Mouse (Mus musculus) neural tube, embryonic 13.5 days (tissue): ENCODE measurements around the gene Lsamp. TPM values are rescaled to one million over a fixed set of nuclear protein-coding genes. Genes with fewer than 3 reads are reported as not detected.

Source experiments
- ATAC-seq: fragments of 200-750 bp; cut with Nextera tagmentation; 2 replicates; pipeline ENCODE4 v1.8.0; 2017; ENCODE audit warnings: low read depth, mild to moderate bottlenecking, moderate TSS enrichment, moderate library complexity
- H3K27ac ChIP-seq: fragments of 300-500 bp; sonication (generic); replicated peaks from 2 replicates; pipeline ENCODE4 v1.5.1; 2015; ENCODE audit warnings: moderate library complexity, mild to moderate bottlenecking, inconsistent platforms
- H3K27me3 ChIP-seq: fragments of 300-500 bp; sonication (generic); 2 replicates; pipeline ENCODE4 v1.6.1; 2015; ENCODE audit warnings: mild to moderate bottlenecking, inconsistent platforms
- H3K36me3 ChIP-seq: fragments of 300-500 bp; sonication (generic); 2 replicates; pipeline ENCODE4 v1.6.1; 2015; ENCODE audit warnings: mild to moderate bottlenecking, inconsistent platforms
- H3K4me1 ChIP-seq: fragments of 300-500 bp; sonication (generic); replicated peaks from 2 replicates; pipeline ENCODE4 v1.6.1; 2015; ENCODE audit warnings: inconsistent platforms
- H3K4me2 ChIP-seq: fragments of 300-500 bp; sonication (generic); 2 replicates; pipeline ENCODE4 v1.6.1; 2015; ENCODE audit warnings: inconsistent platforms, mild to moderate bottlenecking, moderate library complexity
- H3K4me3 ChIP-seq: fragments of 300-500 bp; sonication (generic); 2 replicates; pipeline ENCODE4 v1.5.1; 2015; ENCODE audit warnings: mild to moderate bottlenecking, inconsistent platforms
- H3K9ac ChIP-seq: fragments of 300-500 bp; sonication (generic); 2 replicates; pipeline ENCODE4 v1.6.1; 2015; ENCODE audit warnings: moderate library complexity, mild to moderate bottlenecking, inconsistent platforms
- H3K9me3 ChIP-seq: fragments of 300-500 bp; sonication (generic); 2 replicates; pipeline ENCODE4 v1.6.1; 2016; ENCODE audit warnings: inconsistent platforms
- WGBS: fragments of 180-500 bp; shearing (Covaris S2); methylation state at CpG from one replicate; pipeline ENCODE4 v1.1.7; 2015; 5-methylcytosine and 5-hydroxymethylcytosine counted together
- polyA plus RNA-seq: library from polyadenylated mRNA; unstranded; fragments of >200 nt; fragmentation: Nextera tagmentation; extraction: Ambion mirVana; gene quantifications from 2 replicates; pipeline ENCODE4 v1.2.1, GENCODE M21; 2015

Gene Lsamp
- polyA plus RNA-seq, 1 experiment from 2014 or later, result 56.5 TPM

DNA sequence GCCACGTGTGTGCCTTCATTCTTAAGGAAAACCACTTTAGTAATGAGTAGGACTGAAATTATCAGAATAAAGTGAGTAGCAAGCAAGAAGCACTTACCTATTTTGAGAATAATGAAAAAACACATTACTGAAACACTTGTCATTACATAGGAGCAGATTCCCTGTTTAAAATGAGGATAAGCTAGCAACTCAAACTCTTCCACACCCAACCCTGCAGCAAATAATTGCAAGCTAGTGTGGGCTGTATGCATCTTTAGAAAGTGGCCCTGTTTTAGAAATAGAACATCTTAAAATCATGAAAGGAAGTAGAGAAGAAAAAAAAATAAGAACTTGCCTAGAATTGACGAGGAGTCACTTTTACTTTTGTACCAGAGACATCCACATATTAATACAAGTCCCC is 1057.5 kb downstream of the Lsamp start:
- H3K27me3 ChIP-seq, result no peaks in the 10 kb centered on the region
- H3K4me3 ChIP-seq, result no peak overlapping the region
- H3K4me1 ChIP-seq, result no peaks in the 10 kb centered on the region
- no peak for ATAC-seq
- H3K27ac ChIP-seq, result no peak overlapping the region
- H3K36me3 ChIP-seq, result no peaks in the 10 kb centered on the region
- H3K9me3 ChIP-seq, result no peaks in the 10 kb centered on the region
- no peak overlapping the region for H3K9ac ChIP-seq
- 70% methylated on average over 2 of the region's 2 CpGs for WGBS
- no peak overlapping the region for H3K4me2 ChIP-seq

DNA sequence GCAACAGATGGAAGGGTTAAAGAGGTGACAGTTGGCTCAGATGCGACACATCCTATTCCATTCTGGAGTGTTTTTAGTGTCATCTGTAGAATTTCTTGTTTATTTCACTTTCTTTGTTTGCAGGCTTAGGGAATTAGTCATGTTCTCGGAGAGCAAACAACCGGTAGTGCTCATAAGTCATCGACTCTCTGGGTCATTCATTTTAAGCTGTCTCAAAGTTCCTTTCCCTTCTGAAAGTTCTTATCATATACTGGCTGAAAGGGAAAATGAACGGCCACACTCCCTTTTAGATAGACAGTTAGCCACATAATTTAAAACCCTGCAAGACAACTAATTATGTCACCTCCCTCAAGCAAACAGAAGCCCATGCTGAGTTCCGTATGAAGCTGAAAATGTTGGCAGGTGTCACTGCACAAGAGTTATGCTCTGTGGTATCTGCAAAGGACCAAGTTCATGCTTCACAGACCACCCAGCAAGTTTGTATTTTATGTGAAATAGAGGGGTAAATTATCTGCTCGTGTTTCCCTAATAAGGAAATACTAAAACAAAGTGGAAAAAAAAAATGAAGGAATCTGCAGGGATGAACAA is 1079.2 kb downstream of the Lsamp start:
- H3K27ac ChIP-seq, result no peak overlapping the region
- no peaks in the 10 kb centered on the region for H3K4me1 ChIP-seq
- WGBS, result 58% methylated on average over 7 of the region's 7 CpGs
- H3K36me3 ChIP-seq, result no peaks in the 10 kb centered on the region
- no peak overlapping the region for H3K4me3 ChIP-seq
- H3K9ac ChIP-seq, result no peak overlapping the region
- H3K4me2 ChIP-seq, result no peak overlapping the region
- no peaks in the 10 kb centered on the region for H3K27me3 ChIP-seq
- no peak for ATAC-seq
- no peaks in the 10 kb centered on the region for H3K9me3 ChIP-seq

DNA sequence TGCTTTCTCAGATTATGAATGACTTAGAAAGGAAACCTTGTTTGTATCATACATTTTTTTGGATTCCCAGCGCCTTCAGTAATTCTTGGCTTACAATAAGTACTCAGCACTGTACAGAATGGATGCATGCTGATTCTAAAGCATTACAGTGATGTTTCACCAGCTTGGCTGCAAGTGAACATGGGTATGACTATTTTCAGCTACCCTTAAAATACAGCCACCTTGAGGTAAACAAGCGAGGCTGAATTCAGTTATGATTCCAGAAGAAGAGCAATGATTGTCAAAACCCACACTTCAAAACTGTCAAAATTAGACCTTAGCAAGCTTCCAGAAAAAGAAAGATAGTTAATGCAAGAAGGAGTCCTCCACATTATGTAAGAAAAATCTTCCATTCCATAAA is 1089.3 kb downstream of the Lsamp start:
- H3K9ac ChIP-seq, result no peak overlapping the region
- no peaks in the 10 kb centered on the region for H3K27me3 ChIP-seq
- no peaks in the 10 kb centered on the region for H3K9me3 ChIP-seq
- H3K4me2 ChIP-seq, result no peak overlapping the region
- no peak overlapping the region for H3K27ac ChIP-seq
- H3K4me1 ChIP-seq, result peaks cover 4% of the 10 kb centered on the region; the same call in 1 of the 2 replicates
- ATAC-seq, result no peak
- no peak overlapping the region for H3K4me3 ChIP-seq
- WGBS, result 95% methylated on average over 2 of the region's 2 CpGs
- H3K36me3 ChIP-seq, result no peaks in the 10 kb centered on the region

DNA sequence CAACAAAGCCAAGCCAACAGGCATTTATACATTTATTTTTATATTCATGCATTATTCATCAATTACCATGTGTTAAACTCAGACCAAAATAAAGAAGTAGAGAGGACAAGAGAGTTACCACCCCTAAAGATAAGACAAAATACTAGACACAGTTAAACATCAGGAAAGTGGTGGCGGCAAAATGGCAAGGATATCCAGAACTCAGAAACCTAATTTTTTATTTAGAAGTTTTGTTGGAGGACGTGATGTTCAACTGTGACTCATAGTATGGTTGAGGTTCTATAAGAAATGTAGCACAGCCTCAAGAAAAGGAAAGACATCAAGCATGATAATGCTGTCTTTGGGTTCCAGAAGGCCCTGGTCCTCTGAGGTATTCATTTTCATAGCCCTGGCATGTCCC is 1104.5 kb downstream of the Lsamp start:
- Histone ChIP-seq H3K4me3 (no peak overlapping the region), H3K36me3 (no peaks in the 10 kb centered on the region), H3K4me1 (no peaks in the 10 kb centered on the region), H3K9me3 (no peaks in the 10 kb centered on the region), H3K27ac (no peak overlapping the region), H3K27me3 (no peaks in the 10 kb centered on the region), H3K9ac (no peak overlapping the region), H3K4me2 (no peak overlapping the region)
- no peak for ATAC-seq
- WGBS, result 94% methylated on average over 2 of the region's 2 CpGs

DNA sequence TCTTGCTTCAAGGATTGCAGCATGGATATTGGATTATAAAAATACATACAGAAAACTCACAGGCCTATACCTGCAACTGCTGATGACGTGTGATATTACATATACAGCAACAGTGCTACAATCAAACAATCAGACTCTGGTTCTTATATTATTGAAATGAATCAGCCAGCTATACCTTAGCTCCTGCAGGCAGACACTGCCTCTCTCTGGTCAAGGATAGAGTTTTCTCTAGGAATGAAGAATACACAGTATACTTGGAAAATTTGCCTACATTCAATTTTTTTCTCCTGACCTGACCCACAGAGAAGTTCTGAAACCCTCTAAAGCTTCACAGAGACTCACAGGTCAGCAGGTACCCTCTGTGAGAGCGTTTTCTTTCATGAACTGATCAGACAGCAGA is 1105.9 kb downstream of the Lsamp start:
- H3K9ac ChIP-seq, result no peak overlapping the region
- no peak overlapping the region for H3K4me2 ChIP-seq
- H3K27ac ChIP-seq, result no peak overlapping the region
- H3K9me3 ChIP-seq, result no peaks in the 10 kb centered on the region
- no peak for ATAC-seq
- no peak overlapping the region for H3K4me3 ChIP-seq
- WGBS, result 66% methylated on average over 2 of the region's 2 CpGs
- H3K36me3 ChIP-seq, result no peaks in the 10 kb centered on the region
- no peaks in the 10 kb centered on the region for H3K27me3 ChIP-seq
- no peaks in the 10 kb centered on the region for H3K4me1 ChIP-seq

DNA sequence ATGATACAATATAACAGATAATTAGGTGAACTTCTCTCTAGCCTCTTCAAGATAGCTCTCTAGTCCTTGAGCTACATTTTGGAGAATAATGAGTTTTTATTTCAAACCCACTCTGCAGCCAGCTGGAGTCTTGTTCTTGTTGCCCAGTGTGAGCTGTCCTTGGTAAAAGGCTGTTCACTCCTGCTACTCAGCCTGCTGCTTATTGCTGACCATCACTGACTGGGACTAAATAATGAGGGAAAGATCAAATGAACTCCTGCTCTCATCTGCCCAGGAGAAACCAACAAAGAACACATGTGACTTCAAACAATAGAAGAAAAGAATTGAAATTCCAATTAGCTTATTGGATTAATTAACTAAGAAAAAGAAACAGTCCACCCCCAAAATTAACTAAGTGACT is 1107.1 kb downstream of the Lsamp start:
- Histone ChIP-seq H3K9me3 (no peaks in the 10 kb centered on the region), H3K27ac (no peak overlapping the region), H3K4me3 (no peak overlapping the region), H3K9ac (no peak overlapping the region), H3K27me3 (no peaks in the 10 kb centered on the region), H3K36me3 (no peaks in the 10 kb centered on the region), H3K4me2 (no peak overlapping the region), H3K4me1 (no peaks in the 10 kb centered on the region)
- no peak for ATAC-seq

DNA sequence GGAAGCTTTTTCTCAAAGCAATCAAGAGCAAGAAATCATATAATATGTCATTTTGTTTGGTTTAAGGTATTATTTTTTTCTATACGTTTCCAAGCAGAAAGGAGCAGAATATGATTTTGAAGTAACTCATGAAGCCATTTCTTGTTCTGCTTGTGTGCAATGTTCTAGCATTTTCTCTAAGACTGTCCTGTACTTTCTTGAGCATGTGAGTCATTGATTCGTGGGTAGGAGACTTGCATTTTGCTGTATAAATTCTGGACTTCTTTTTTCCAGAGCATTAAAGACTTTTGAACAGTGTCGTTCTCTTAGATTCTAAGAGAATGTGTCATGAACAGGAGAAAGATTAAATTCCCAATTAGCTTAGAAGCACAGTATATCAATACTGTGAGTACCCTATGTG is 1118.6 kb downstream of the Lsamp start:
- no peaks in the 10 kb centered on the region for H3K36me3 ChIP-seq
- ATAC-seq, result no peak
- 84% methylated on average over 3 of the region's 3 CpGs for WGBS
- no peaks in the 10 kb centered on the region for H3K4me1 ChIP-seq
- no peak overlapping the region for H3K4me2 ChIP-seq
- H3K9me3 ChIP-seq, result no peaks in the 10 kb centered on the region
- no peak overlapping the region for H3K27ac ChIP-seq
- H3K4me3 ChIP-seq, result no peak overlapping the region
- H3K27me3 ChIP-seq, result no peaks in the 10 kb centered on the region
- no peak overlapping the region for H3K9ac ChIP-seq

DNA sequence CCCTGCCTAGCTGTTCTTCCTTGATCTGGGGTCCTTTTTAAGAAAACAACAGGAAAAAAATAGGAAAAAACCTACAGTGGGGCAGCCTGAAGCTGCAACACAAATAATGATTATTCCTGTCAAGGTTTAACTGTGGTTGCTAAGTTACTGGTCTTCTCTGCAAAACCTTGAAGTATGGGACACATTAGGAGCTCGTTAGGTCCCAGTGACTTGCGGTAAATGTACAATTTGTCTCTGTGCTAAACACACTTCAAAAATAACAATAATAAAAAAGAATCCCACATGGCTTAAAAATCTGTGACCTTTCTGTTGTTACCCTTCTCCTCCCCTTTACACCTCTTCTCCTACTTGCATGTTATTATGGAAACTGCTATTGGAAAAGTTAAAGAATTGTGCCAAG is 1140.2 kb downstream of the Lsamp start:
- Histone ChIP-seq H3K27me3 (no peaks in the 10 kb centered on the region), H3K4me2 (no peak overlapping the region), H3K36me3 (no peaks in the 10 kb centered on the region), H3K9me3 (no peaks in the 10 kb centered on the region), H3K4me3 (no peak overlapping the region), H3K27ac (no peak overlapping the region), H3K9ac (no peak overlapping the region), H3K4me1 (no peaks in the 10 kb centered on the region)
- no peak for ATAC-seq
- 68% methylated on average over 2 of the region's 2 CpGs for WGBS

DNA sequence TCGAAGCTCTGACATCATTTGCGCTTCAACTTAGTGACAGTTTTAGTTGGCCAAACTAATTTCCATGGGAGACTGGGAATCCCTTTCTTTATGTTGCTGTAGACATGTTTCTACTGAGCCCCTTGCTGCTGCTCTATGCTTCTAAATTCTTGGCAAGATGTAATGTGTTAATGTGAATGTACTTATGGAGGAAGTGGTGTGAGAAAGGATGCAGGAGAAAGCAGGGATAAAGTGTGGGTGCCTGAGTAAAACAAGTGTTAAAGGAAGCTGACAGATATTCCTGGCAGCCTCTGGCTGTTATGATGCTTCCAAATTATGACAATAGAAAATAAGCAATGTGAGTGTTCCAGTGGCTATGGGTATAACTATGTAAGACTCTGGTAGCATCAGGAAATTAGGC is 1140.9 kb downstream of the Lsamp start:
- H3K9ac ChIP-seq, result no peak overlapping the region
- no peaks in the 10 kb centered on the region for H3K27me3 ChIP-seq
- no peak overlapping the region for H3K4me2 ChIP-seq
- no peaks in the 10 kb centered on the region for H3K36me3 ChIP-seq
- no peak overlapping the region for H3K4me3 ChIP-seq
- no peak overlapping the region for H3K27ac ChIP-seq
- H3K9me3 ChIP-seq, result no peaks in the 10 kb centered on the region
- ATAC-seq, result no peak
- no peaks in the 10 kb centered on the region for H3K4me1 ChIP-seq
- 92% methylated on average over 2 of the region's 2 CpGs for WGBS

DNA sequence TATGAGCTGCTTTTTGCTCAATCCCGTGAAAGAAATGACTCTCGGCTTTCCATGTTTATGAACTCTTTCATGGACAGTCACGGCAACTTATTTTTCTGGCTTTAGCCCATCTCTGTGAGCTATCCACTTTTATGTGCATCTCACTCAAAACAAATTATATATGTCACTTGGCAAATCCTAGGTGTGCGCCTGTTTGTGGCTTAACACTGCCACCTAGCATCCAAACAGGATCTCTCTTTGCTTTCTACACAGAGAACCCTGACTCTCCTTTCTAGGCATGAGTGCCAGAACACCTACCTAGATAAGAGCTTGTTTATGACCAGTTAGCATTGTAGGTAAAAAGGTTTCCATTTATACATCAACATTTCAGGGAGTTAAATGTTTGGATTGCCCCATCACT is 1146.9 kb downstream of the Lsamp start:
- H3K4me3 ChIP-seq, result no peak overlapping the region
- ATAC-seq, result no peak
- WGBS, result 71% methylated on average over 4 of the region's 4 CpGs
- no peak overlapping the region for H3K27ac ChIP-seq
- H3K27me3 ChIP-seq, result no peaks in the 10 kb centered on the region
- no peak overlapping the region for H3K9ac ChIP-seq
- no peaks in the 10 kb centered on the region for H3K36me3 ChIP-seq
- no peaks in the 10 kb centered on the region for H3K4me1 ChIP-seq
- H3K4me2 ChIP-seq, result no peak overlapping the region
- no peaks in the 10 kb centered on the region for H3K9me3 ChIP-seq

DNA sequence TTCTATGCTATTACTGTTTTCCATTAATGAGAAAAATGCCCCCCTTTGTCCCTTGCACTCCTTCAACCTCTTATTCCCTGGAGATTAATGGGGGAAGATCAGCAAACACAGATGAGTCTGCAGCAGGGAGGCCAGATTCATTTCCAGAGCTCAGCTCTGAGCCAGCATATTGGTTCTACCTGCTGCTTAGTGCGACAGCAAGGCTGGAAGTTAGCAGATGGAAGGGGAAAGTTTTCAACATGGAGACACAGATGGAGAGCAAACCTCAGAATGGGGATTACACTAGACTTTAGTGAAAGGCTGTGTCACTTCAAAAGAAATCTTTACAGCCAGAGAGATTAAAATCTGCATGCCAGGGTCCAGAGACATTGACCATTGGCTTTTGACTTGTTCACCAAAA is 1188.7 kb downstream of the Lsamp start:
- Histone ChIP-seq H3K9me3 (no peaks in the 10 kb centered on the region), H3K36me3 (no peaks in the 10 kb centered on the region), H3K9ac (no peak overlapping the region), H3K4me1 (no peaks in the 10 kb centered on the region), H3K27me3 (no peaks in the 10 kb centered on the region), H3K27ac (no peak overlapping the region), H3K4me2 (no peak overlapping the region), H3K4me3 (no peak overlapping the region)
- ATAC-seq, result no peak
- 83% methylated on average over 1 of the region's 1 CpGs for WGBS

DNA sequence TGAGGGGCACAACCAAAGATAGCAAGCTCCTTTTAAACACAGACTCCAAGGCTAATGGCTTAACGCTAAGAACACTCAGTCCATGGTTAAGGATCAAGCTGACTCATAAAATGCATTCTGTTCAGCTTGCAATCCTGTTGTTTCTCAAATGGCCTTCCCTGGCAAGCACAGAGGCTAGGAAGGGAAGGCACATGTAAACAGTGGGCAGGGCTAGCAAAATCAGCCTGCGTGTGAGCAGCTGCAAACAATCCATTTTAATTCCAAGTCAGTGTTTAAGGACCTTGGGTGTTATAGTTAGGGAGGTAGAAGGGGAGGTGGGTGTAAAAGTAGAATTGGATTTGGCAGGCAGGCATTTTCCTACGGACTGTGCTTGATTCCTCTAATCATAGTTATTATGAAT is 1195.4 kb downstream of the Lsamp start:
- Histone ChIP-seq H3K27ac (no peak overlapping the region; the same call in 1 of the 2 replicates), H3K4me1 (0 out of 2 replicates have a peak, but pooled peaks cover 4% of the 10 kb centered on the region), H3K4me3 (no peak overlapping the region), H3K4me2 (no peak overlapping the region), H3K27me3 (no peaks in the 10 kb centered on the region), H3K9me3 (no peaks in the 10 kb centered on the region), H3K9ac (no peak overlapping the region), H3K36me3 (no peaks in the 10 kb centered on the region)
- ATAC-seq, result no peak
- WGBS, result 43% methylated on average over 3 of the region's 3 CpGs

DNA sequence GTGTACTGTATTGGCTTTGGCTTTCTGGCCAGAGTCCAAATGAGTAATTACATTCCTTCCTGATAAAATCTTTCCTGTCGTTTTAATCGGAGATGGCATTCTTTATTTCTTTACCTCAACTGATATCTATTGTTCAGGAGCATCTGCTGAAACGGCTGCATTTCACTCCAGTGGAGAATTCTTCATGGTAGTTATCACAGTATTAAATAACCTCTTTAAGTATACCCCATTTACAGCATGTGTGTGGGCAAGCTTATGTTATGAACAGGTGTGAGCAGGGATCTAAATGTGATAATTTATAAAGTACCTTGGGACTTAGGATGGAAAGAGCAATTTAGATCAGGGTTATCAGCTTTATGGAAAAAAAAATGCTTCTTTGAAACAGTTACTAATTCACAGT is 1196.7 kb downstream of the Lsamp start:
- ATAC-seq, result no peak
- no peak overlapping the region for H3K4me3 ChIP-seq
- no peak overlapping the region for H3K9ac ChIP-seq

More for the DNA sequence above, 1196.7 kb downstream of the Lsamp start:
- no peaks in the 10 kb centered on the region for H3K36me3 ChIP-seq
- no peaks in the 10 kb centered on the region for H3K27me3 ChIP-seq
- H3K9me3 ChIP-seq, result no peaks in the 10 kb centered on the region
- H3K27ac ChIP-seq, result no peak overlapping the region
- WGBS, result 31% methylated on average over 3 of the region's 3 CpGs
- H3K4me1 ChIP-seq, result 0 out of 2 replicates have a peak, but pooled peaks cover 4% of the 10 kb centered on the region
- no peak overlapping the region for H3K4me2 ChIP-seq
